Mouse (Mus musculus) kidney, postnatal 36 days (tissue): ENCODE measurements at regions not wholly inside any gene's neighbourhood (a gene's known extent, or its start where the extent isn't known, plus 50 kb on each side); places are given as distances from the start of the nearest gene placed in this dataset.
A peak's percentile ranks its signal among the peaks of the same experiment; 100 is the strongest.

Experiments used
- DNase-seq, 2 experiments: peaks; one replicate each; pipeline ENCODE4 v3.0.0; 2021 to 2022; ENCODE audit warnings: mixed read lengths in 2 of 2

GRCm38 (mm10) chr3:145705317-145705716 is 53.2 kb upstream of the Ddah1 start:
- no peak for DNase-seq

GRCm38 (mm10) chr3:145704054-145704453 is 54.3 kb upstream of the Ccn1 start:
- DNase-seq: no peak

- DNase-seq: peak; percentile 18 to 21
These were observed 53.7 kb upstream of the Ccn1 start for GRCm38 (mm10) chr3:145703411-145703924.

- no peak for DNase-seq
These were observed 53.0 kb upstream of the Ccn1 start for GRCm38 (mm10) chr3:145702739-145703138.

- no peak for DNase-seq
These were observed 52.2 kb upstream of the Ccn1 start for GRCm38 (mm10) chr3:145701945-145702344.
